Mouse (Mus musculus) layer of hippocampus, adult 2 months (tissue): ENCODE data around the gene Gclm. TPM values are rescaled to one million over a fixed set of nuclear protein-coding genes. Genes with fewer than 3 reads are reported as not detected.

Experiments
- DNase-seq, 2 experiments: peaks; one replicate each; pipeline ENCODE4 v3.0.0; 2022; ENCODE audit warnings: low spot score in 2 of 2
- H3K27ac ChIP-seq: fragments of 200-600 bp; 2 replicates; pipeline ENCODE4 v1.8.1; 2022
- H3K4me3 ChIP-seq: fragments of 200-600 bp; 2 replicates; pipeline ENCODE4 v1.8.1; 2022; ENCODE audit warnings: mild to moderate bottlenecking
- CTCF ChIP-seq: fragments of 200-600 bp; conservative IDR thresholded peaks from 2 replicates; pipeline ENCODE4 v1.8.1; 2022; ENCODE audit warnings: antibody characterized with exemption, mild to moderate bottlenecking, moderate library complexity
- total RNA-seq, 2 experiments: library from RNA; stranded (reverse); gene quantifications; 2 replicates each; pipeline ENCODE4 v1.2.3; 2021

The Gclm gene
- total RNA-seq, 2 experiments from 2014 or later, result 53.3 to 70.3 TPM

- no peak overlapping the region for H3K4me3 ChIP-seq
- no peak for DNase-seq
- H3K27ac ChIP-seq, result peak overlapping the region; percentile 100; the same call in 1 of the 2 replicates
- no peak for TF ChIP-seq CTCF
Measured at GRCm38 (mm10) chr3:122290696-122291095, 45.3 kb downstream of the Gclm start.

- no peak for DNase-seq
- peak overlapping the region; percentile 94 for H3K4me3 ChIP-seq
- peak overlapping the region; percentile 100 for H3K27ac ChIP-seq
- TF ChIP-seq CTCF, result no peak
Measured at GRCm38 (mm10) chr3:122291828-122292227, 46.5 kb downstream of the Gclm start.

- Histone ChIP-seq H3K27ac (peak overlapping the region; percentile 100), H3K4me3 (peak overlapping the region; percentile 94)
- TF ChIP-seq CTCF, result peak; percentile 38; the same call in 1 of the 2 replicates
- DNase-seq, result peak; percentile 82 to 91
Measured at GRCm38 (mm10) chr3:122292300-122293222, 47.2 kb downstream of the Gclm start.

GRCm38 (mm10) chr3:122293223-122293953 lies 48.0 kb downstream of the Gclm start:
- peak overlapping the region; percentile 100 for H3K27ac ChIP-seq
- DNase-seq, result peak; percentile 57 to 59
- TF ChIP-seq CTCF, result peak; percentile 6; the same call in 1 of the 2 replicates
- H3K4me3 ChIP-seq, result peak overlapping the region; percentile 94

GRCm38 (mm10) chr3:122293954-122294850 lies 48.8 kb downstream of the Gclm start, which contains the start of gene Bcar3:
Gene Bcar3 (plus strand): TSS chr3:122294136.
- no peak for TF ChIP-seq CTCF

GRCm38 (mm10) chr3:122295511-122295910 lies 50.2 kb downstream of the Gclm start:
- Histone ChIP-seq H3K27ac (peak overlapping the region; percentile 100), H3K4me3 (no peak overlapping the region)
- peak; percentile 82 for TF ChIP-seq CTCF
- DNase-seq, result peak; percentile 62 to 72

More at GRCm38 (mm10) chr3:122293954-122294850, 48.8 kb downstream of the Gclm start, which contains the start of gene Bcar3:
- peak within 1 kb of the TSS; percentile 100 for H3K27ac ChIP-seq
- H3K4me3 ChIP-seq, result peak within 1 kb of the TSS; percentile 94
- DNase-seq, result peak; percentile 90 to 95

GRCm38 (mm10) chr3:122296979-122297378 lies 51.6 kb downstream of the Gclm start:
- Histone ChIP-seq H3K4me3 (no peak overlapping the region), H3K27ac (no peak overlapping the region)
- DNase-seq, result no peak
- TF ChIP-seq CTCF, result no peak

GRCm38 (mm10) chr3:122300983-122301919 lies 55.9 kb downstream of the Gclm start:
- Histone ChIP-seq H3K27ac (peak overlapping the region; percentile 83), H3K4me3 (no peak overlapping the region)
- peak; percentile 67 to 81 for DNase-seq
- TF ChIP-seq CTCF, result no peak

GRCm38 (mm10) chr3:122304560-122304959 lies 59.2 kb downstream of the Gclm start:
- H3K27ac ChIP-seq, result no peak overlapping the region
- DNase-seq, result no peak
- H3K4me3 ChIP-seq, result no peak overlapping the region
- TF ChIP-seq CTCF, result no peak

GRCm38 (mm10) chr3:122307894-122308671 lies 62.7 kb downstream of the Gclm start:
- no peak for DNase-seq
- Histone ChIP-seq H3K27ac (no peak overlapping the region), H3K4me3 (no peak overlapping the region)
- no peak for TF ChIP-seq CTCF

GRCm38 (mm10) chr3:122308981-122309380 lies 63.6 kb downstream of the Gclm start:
- H3K4me3 ChIP-seq, result no peak overlapping the region
- TF ChIP-seq CTCF, result no peak

More at GRCm38 (mm10) chr3:122308981-122309380, 63.6 kb downstream of the Gclm start:
- no peak for DNase-seq
- H3K27ac ChIP-seq, result no peak overlapping the region
